Mouse (Mus musculus) telencephalon, adult 2 months (tissue): ENCODE data around the gene Stag1.

Experiments used
- DNase-seq: peaks from one replicate; pipeline ENCODE4 v3.0.0-alpha.2; 2011; ENCODE audit warnings: low read depth, low spot score

The Stag1 gene

GRCm38 (mm10) chr9:100951481-100951880 lies 353.9 kb downstream of the Stag1 start:
- DNase-seq, result no peak

GRCm38 (mm10) chr9:100962903-100963427 lies 365.4 kb downstream of the Stag1 start:
- DNase-seq, result no peak

DNA sequence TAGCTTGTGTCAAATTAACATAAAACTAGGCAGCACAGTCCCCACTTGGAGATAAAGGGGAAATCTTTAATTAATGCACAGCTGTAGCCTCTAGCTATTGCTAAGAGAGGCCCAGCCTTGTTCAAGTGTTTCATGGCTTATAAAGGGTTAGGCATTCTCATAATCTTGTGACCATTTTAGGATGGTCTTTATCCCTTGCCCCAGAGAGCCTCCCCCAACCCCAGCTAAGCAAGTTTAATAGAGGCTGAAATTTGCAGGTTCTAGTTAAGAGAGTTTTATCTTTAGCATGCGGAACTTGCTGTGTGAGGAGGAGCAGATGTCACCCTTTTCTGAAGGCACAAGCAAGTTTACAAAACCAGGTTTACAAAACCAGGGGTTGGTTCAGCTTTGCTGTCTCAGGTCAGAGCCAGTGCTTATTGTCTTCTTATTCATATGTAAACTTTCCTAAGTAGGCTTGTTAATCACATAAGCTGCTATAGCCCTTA lies 365.9 kb downstream of the Stag1 start:
- DNase-seq, result no peak

GRCm38 (mm10) chr9:100964106-100964505 lies 366.5 kb downstream of the Stag1 start:
- DNase-seq, result no peak

DNA sequence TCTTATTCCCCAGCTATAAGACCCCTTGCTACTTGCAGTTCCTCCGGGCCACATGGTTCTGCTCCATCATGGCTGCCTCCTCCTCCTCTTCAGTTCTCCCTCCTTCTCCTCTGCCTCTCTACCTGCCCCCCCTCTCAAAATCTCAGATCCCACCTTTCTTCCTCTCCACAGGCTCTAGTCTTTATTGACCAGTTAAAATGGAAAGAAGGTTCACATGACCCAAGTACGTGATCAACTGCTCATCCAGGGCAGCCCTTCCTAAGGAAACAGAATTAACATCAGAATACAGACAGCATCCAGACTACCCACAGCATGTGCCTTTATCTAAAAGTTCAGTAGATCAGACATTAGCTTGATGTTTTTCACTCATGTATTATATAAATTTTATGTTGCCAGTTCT lies 371.9 kb downstream of the Stag1 start:
- DNase-seq, result no peak

GRCm38 (mm10) chr9:100978666-100979065 lies 381.1 kb downstream of the Stag1 start:
- no peak for DNase-seq

DNA sequence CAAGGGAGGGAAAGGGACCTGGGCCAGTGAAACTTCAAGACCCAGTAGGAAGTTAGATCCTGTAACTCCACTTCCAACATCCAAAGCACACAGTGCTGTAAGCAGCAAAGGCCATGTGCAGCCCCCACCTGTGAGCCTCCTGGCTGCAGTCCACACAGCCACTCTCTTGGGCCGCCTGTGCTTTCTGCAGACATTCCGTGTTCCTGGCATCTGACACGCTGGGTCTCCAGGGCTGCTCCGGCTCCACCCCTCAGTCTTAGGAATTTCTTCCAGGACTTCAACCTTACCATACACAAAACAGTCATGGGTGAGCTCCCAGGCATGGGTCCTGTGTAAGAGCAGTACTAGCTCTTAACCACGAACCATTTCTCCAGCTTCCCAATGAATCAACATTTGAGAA lies 381.7 kb downstream of the Stag1 start:
- no peak for DNase-seq

DNA sequence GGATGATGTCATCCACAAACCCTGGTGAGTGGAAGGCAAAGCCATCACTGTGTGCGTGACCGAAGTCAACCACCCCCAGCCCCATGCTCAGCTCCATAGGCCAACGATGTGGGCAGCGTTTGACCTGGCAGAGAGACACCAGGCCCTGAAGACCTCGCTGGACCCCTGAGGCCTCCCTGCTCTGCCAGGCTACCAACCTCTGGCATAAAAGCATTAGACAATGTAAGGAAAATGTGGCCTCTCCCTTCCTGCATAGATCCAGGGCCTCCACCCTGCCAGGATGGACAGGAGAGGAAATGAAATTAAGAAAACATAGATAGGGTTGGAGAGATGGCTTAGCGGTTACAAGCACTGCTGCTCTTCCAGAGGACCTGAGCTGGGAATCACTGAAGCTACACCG lies 385.2 kb downstream of the Stag1 start:
- DNase-seq, result no peak

DNA sequence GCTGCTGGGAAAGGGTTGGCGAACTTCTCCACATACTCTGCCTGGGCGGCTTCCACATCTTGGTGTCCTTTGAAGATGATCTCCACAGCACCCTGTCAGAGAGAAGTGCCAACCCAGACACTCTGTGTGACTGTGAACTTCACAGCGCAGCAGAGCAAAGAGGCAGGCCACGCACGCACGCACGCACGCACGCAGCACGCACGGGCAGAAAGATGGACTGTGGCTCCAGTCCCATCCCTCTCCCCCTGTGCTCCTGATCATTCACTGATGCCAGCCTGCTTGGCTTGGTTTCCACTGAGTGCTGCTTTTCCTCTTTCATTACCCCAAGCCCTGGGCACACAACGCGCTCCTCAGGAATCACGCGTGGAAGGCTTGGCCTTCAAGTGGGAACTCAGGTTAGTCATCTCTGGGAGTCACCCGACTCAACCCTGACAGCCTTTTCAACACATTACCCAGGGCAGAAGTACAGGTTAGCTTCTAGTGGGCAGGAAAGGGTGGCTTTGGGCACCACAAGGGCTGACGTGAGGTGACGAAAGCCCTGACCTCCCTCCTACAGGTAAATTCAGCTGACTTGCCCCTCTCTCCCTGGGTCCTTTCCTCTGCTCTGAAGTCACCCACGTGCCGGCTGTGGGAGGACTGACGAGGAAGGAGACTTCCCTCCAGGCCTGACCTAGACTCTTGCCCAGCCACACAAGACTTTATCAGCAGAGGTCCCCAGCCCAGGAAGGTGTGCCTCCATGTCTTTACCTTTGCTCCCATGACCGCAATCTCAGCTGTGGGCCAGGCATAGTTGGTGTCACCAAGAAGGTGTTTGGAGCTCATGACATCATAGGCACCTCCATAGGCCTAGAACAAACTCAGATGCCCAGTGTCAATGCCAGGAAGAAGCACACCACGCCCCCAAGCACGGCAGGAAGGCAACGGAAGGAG lies 387.0 kb downstream of the Stag1 start:
- no peak for DNase-seq

GRCm38 (mm10) chr9:100987006-100987405 lies 389.4 kb downstream of the Stag1 start:
- no peak for DNase-seq

DNA sequence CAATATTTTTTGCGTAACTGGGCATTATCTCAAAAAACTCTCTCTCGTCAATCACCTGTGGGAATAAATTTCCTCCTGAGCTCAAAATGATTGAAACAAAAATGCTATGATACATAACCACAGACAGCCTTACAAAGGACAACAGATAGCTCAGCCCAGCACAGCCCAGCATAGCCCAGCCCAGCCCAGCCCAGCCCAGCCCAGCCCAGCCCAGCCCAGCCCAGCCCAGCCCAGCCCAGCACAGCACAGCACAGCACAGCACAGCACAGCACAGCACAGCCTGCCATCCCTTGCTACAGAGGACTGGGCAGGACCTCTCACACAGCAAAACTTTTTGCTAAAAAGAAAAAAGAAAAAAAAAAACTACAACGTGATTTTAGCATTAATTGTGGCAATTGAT lies 390.3 kb downstream of the Stag1 start:
- no peak for DNase-seq

GRCm38 (mm10) chr9:100990609-100991008 lies 393.0 kb downstream of the Stag1 start:
- DNase-seq, result no peak

GRCm38 (mm10) chr9:100991321-100991720 lies 393.7 kb downstream of the Stag1 start:
- no peak for DNase-seq

- no peak for DNase-seq
Measured at GRCm38 (mm10) chr9:100992191-100992590, 394.6 kb downstream of the Stag1 start.

GRCm38 (mm10) chr9:100993937-100994336 lies 396.3 kb downstream of the Stag1 start:
- no peak for DNase-seq

GRCm38 (mm10) chr9:100997138-100997537 lies 399.5 kb downstream of the Stag1 start:
- no peak for DNase-seq

DNA sequence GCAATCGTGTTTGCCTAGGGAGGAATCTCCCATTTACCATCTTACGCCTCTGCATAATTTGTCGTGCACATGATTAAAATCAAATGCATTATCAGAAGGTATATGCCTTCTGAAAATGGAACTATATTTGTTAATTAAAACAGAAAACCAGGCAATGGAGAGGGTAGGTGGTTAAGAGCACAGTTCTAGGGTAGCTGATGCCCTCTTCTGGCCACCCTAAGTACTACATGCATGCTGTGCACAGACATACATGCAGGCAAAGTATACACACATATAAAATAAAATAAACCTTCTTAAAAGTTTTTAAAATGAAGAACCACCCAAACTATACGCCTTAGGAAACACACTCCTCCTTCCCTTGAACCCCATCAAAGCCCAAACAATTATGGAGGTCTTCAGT lies 404.5 kb downstream of the Stag1 start:
- DNase-seq, result no peak

DNA sequence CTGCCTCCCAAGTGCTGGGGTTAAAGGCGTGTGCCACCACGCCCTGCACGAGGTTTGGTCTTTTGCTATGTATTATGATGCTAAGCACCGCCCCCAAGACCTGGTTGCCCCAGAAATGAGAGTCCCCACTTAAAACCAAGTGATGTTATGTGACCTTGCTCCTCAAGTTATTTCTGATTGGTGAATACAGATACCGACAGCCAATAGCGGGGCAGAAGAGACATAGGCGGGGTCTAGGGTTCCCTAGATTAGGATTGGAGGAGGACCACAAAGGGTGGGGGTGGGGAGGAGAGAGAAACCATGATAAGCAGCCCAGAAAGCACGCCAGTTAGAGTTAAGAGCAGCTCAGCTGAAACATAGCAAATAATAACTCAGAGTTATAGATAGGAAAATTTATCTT lies 405.2 kb downstream of the Stag1 start:
- no peak for DNase-seq

GRCm38 (mm10) chr9:101003302-101003701 lies 405.7 kb downstream of the Stag1 start:
- DNase-seq, result no peak

DNA sequence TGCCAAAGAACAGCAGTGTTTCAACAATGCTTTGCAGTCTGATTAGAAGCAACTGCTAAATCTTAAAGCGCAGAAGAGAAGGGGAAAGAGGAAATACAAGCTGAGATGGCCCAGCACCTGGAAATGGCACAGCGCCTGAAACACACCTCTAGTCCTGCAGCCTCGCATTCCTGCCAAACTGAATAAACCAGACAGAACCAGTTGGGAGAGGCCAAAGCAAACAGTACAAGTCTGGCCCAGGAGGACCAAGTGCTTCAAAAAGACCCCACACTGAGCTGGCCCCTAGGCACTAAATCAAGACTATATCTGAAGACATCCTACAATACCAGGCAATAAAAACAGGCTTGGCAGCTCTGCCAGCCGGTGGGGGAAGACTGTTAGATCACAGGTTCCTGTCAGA lies 408.3 kb downstream of the Stag1 start:
- DNase-seq, result no peak
